Mouse (Mus musculus) brain, embryonic 14.5 days (tissue): ENCODE results near the gene Prdm2. TPM values are rescaled to one million over a fixed set of nuclear protein-coding genes. Genes with fewer than 3 reads are reported as not detected.

Source experiments
- DNase-seq: peaks from one replicate; pipeline ENCODE4 v3.0.0-alpha.2; 2011; ENCODE audit warnings: low read depth
- CTCF ChIP-seq: fragments of 200-500 bp; IDR thresholded peaks from 2 replicates; pipeline ENCODE4 v1.5.1; 2012; ENCODE audit warnings: inconsistent platforms, mild to moderate bottlenecking, moderate library complexity, borderline replicate concordance; ENCODE audit not compliant: insufficient read depth, insufficient read length; ENCODE audit errors: extremely low read depth
- POLR2A ChIP-seq: fragments of 200-500 bp; IDR thresholded peaks from 2 replicates; pipeline ENCODE4 v1.6.1; 2012; ENCODE audit warnings: mild to moderate bottlenecking, inconsistent platforms, borderline replicate concordance; ENCODE audit not compliant: poor library complexity, insufficient read depth, insufficient read length, severe bottlenecking; ENCODE audit errors: extremely low read depth
- polyA plus RNA-seq: library from polyadenylated mRNA; depleted of rRNA; stranded (reverse); fragments of >200 nt; gene quantifications from 2 replicates; pipeline ENCODE4 v1.2.3, GENCODE M21; 2012

Prdm2 gene
- polyA plus RNA-seq, 1 experiment: 31.6 TPM

DNA sequence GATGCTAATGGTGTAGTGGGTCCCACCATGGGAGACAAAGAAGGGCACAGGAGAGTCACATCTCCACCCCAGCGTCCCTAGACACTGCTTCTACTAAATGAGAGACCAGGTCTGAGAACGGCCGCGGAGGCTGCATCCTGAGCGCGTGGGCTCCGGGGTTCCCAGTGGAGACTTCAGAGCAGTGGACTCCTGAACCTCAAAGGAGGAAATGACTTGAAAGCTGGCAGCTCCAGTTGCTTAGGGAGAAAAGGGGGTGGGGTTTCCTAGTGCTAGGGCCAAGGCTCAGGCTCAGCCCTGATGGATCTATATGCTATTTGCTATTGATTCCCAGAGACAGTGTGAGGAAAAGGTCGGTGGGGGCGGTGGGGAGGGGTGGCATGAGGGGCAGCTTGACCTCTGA is 104.2 kb downstream of the Prdm2 start:
- DNase-seq: no peak

DNA sequence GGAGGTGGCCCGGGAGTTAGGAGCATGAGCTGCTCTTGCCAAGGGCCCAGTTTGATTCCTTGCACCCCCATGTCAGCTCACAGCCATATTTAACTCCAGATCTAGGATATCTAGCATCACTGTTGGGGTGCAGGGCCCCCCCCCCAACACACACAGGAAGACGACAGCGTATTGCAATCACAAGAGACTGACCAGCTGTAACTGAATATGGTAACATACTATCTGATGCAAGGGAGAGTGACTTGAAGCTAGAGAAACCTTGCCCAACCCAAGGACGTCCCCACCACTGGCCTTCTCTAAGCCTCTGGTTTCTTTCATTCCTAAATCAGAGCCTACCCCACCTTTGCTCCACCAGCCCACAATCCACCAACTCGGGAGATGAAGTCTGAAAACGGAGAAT is 105.8 kb downstream of the Prdm2 start:
- no peak for DNase-seq
- no peak for TF ChIP-seq CTCF
- no peak for TF ChIP-seq POLR2A

More for the DNA sequence above, 104.2 kb downstream of the Prdm2 start:
- TF ChIP-seq CTCF (no peak), POLR2A (no peak)

DNA sequence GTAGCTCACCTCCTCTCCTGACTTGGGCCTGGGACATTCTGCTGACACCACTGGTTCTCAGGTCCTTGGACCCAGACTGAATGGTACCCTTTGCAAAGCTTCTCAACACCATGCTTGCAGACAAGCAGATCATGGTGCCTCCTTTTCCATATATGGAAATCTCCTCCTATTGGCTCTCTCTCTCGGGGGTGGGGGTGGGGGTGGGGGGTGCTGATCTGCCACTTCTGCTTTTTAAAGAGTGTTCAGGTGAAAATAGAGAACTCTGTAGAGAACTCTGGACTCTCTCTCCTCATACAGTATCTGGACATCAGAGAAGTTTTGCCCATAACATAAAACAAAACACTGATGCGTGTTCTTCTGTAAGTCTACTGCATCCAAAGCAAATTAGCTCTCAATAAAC is 106.2 kb downstream of the Prdm2 start:
- no peak for DNase-seq
- TF ChIP-seq POLR2A (no peak), CTCF (no peak)

DNA sequence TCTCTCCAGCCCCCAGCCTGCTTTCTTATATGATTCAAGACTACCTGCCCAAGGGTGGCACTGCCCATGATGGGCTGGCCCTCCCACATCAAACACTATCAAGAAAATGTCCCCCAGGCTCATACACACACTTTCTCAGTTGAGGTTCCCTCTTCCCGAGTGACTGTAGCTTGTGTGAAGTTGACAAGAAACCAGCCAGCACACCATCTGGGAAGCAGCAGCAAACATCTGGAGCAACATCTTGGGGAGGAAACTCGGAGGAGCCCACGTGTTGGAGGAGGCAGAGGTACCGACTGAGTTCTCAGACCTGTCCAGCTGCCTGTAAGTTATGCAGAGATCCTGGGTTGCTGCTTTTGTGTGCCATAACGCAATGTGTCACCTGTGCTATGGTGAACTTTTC is 108.1 kb downstream of the Prdm2 start:
- no peak for TF ChIP-seq CTCF
- no peak for TF ChIP-seq POLR2A

DNA sequence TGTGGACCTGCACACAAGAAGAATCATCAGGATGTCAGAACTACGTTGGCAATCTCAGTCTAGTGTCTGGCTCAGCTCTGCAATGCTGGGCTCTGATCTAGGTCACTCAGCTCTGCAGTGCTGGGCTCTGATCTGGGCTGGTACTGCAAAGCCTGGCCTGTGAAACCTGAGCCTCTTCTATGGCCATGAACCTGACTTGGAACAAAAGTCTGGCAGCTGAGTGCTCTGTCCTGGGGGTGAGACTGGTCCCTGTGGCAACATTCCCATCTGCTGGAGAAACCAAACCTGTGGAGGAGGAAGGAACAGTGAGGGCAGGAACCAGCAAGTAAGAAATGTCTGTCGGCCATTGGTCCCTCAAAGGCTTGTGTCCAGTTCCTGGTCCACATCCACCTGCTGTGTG is 109.0 kb downstream of the Prdm2 start:
- no peak for TF ChIP-seq CTCF
- TF ChIP-seq POLR2A: no peak

More for the DNA sequence above, 108.1 kb downstream of the Prdm2 start:
- DNase-seq: no peak

DNA sequence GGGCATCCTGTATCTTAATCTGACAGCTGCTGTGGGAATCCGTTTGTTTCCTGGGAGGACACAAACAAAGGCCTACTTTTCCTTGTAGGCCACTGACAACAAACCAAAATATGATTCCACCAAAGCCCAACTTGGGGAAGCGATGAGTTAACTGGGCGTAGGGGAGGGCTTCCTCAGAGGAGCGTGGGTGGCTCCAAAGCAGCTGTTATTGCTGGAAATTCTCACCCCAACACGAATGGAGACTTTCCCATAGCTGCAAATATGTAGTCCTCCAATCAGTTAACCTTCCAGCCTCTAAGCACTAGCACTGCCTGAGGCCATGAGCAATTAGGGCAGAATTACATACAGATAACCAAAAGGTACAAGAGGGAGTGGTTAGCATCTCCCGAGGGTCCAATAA is 112.6 kb downstream of the Prdm2 start:
- TF ChIP-seq CTCF (no peak), POLR2A (no peak)
- no peak for DNase-seq

More for the DNA sequence above, 109.0 kb downstream of the Prdm2 start:
- no peak for DNase-seq

DNA sequence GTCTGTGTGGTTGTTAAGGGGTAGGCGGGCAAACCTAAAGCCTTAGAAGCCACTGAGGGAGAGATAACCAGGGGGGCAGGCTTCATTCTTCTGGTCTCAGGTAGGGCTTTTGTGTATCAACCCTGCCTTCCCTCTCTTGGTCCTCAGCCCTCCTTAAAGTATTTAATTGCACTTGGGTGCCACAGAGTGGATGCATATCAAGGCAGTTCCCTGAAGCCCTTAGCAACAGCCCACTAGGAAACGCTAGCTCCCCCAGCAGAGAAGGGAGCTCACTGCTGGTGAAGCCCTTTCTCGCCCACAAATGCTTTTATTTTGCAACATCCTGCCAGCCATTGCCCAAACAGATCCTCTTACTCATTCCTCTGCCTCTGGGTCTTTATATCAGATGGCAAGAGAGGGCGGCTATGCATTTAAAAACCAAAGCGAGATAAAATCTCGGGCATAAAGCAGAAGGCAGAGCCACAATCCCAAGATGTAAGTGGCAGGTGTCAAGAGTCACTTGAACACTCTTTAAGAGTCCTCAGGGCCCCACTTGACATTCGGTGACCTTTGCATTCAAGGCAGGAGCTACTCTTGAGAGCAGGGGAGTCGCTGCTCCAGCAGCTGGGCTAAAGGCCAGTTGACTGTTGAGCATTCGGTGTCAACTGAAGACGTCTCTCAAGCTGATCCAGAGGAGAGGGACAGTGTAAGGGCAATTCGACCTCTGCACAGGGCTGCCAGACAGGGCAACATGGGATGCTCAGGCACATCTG is 113.3 kb downstream of the Prdm2 start:
- TF ChIP-seq CTCF: no peak
- TF ChIP-seq POLR2A: no peak
- no peak for DNase-seq

DNA sequence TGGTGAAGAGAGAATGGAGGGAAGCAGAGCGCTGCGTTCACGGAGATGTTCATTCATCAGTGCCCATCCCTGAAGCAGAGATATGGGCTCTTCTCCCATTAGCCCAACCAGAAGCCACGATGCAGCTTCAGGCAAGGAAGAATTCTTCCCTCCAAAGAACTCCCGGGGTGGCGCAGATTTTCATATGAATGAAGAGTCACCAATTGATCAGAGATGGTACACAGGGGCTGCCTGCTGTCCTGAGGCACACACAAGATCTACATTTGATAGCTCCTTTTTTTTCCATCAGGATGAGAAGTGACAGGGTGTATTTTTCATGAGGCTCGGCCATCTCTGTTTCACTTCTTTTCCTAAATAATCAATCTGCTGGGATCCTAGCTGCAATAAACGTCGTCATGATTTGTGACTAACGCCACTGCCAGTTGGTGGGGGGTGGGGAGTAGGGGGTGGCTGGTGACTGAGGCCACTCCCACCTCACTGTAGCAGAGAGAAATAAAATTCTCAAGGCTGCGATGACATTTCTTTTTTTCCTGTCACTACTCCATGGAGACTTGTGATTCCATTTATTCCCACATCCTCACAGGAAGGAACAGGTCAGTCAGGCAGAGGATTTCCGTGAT is 120.6 kb downstream of the Prdm2 start:
- TF ChIP-seq CTCF: no peak
- TF ChIP-seq POLR2A: no peak
- no peak for DNase-seq

DNA sequence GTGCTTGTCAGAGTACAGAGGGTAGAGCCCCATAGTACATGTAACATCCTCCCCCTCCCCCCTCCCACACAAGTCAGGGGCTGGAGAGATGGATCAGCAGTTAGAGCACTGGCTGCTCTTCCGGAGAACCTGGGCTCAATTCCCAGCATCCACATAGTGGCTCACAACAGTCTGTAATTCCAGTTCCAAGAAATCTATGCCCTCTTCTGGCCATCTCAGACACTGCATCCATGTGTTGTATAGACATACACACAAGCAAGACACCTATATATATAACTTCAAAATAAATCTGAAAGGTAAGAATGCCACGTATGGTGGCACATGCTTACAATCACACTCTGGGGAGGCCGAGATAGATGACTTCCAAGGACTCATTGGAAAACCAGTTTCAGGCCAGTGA is 122.2 kb downstream of the Prdm2 start:
- DNase-seq: no peak
- TF ChIP-seq CTCF (no peak), POLR2A (no peak)

DNA sequence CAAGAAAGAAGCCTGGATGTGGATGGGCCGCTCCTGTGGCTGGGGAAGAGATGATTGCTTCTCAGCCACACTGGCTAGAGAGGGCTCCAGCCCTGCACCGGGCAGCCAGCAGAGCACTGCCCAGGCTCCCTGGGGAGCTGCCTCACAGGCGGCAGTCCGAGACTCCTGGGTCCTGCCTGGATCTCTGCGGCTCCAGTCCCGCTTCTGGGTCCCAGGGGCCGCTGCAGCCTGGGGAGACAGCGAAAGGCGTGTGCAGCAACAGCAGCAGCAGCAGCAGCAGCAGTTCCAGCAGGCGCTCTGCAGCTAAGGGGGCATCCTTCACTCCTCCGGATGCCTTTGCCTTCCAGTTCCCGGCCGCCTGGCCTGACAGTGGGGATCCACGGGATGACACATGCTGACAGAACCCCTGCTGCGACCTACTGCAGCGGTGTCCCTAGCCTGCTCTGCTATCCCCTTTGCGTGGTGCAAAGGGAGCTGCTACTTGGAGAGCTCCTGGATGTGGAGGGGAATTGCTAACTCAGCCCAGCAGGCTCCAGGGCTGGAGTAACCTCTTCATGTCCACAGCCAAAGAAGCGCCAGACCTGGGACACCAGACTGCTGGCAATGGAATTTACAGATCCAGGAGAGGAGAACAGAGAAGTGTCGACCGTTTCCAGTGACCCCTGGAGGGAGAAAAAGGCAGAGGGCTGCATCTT is 138.6 kb downstream of the Prdm2 start:
- TF ChIP-seq POLR2A (no peak), CTCF (no peak)
- peak; percentile 49 for DNase-seq

DNA sequence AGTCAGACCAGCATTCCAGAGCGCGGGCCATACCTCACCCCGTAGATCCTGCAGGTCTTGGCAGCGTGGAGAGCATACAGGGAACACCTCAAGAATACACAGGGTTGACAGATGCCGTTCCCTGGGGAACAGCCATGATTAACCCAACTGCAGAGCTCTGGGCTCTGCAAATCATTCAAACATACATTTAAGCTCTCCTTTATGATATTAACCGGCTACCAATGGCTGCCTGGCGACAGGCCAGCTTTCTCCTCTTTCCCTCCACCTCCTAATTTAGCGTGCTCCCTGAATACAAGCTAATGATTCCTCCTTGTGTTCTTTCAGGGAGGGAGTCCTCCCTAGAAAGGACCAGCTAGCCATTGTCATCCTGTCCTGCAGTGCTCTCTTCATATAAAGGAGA is 141.0 kb downstream of the Prdm2 start:
- peak; percentile 67 for DNase-seq
- TF ChIP-seq CTCF (no peak), POLR2A (no peak)
